Comparison of ENCODE assay signal across 9 mouse cellular contexts in the genomic region with DNA sequence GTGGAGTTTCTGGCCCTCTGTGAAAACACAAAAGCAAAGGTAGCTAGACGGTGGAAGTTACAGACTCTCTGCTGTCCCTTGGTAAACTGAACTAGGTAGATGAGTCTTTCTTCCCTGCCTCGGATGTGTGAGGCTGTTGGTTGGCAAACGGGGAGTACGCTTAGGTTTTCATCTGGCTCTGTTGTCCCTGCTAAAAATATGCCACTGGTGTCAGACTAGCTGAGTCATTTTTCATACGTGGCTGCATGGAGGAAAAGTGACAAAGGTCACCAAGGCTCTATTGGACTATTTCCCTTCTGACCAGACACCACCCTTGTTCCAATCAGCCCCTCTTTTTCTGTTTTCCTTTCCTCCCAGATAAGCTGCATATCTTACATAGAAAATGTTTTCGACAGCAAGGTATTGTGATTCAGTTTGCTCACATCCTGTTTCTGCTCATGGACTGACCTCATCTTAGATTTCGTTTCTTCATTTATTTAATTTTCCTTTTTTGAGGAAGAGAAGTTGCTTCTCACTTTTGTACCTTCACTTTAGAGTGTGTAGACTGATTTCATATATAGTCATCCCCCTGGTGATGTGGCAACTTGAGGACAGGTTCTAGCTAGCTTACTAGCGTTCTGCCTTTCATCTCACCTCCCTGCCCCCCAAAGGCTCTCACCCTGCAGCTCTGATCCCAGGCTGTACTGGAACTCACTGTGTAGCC. TPM values are rescaled to one million over a fixed set of nuclear protein-coding genes. Genes with fewer than 3 reads are reported as not detected.
DNase-seq lines count a peak whose midpoint lies in the region.
"Had no signal": no experiment of that assay in that cellular context is flagged by ENCODE, and none has a peak within 500 bp of the region (broad histone marks: within the 10 kb centered on the region; RNA-seq: fewer than 3 reads in every experiment).

No protein-coding gene starts in this region.

- DNase-seq in adrenal gland, postnatal 14 days = peak; percentile 32
- DNase-seq in adrenal gland, adult 18-20 months (ENCODE audit: low spot score in 2 of 2) = no peak
- peak; percentile 51 for DNase-seq in brain, adult 2 months (ENCODE audit: low read depth, low spot score)
- DNase-seq in heart, postnatal 14 days = peak; percentile 16 to 41
- peak; percentile 32 for DNase-seq in lung, postnatal 36 days
- no peak for DNase-seq in cerebellum, postnatal 14 days
- no peak for DNase-seq in left cerebral cortex, adult 11 months (ENCODE audit: low spot score)
- no peak for DNase-seq in left cerebral cortex, postnatal 10 days (ENCODE audit: extremely low spot score in 1 of 2, low spot score in 2 of 2)
- DNase-seq: cerebellum, postnatal 10 days had no signal

- intact Hi-C loops in heart, postnatal 14 days (cut with DNase I) = no loop called here
- intact Hi-C loops in left cerebral cortex, postnatal 10 days (cut with DNase I) = no loop called here

RNA-seq across cellular contexts. Expression of gene Spag9, which starts 8.1 kb away (rescaled TPM):
- total RNA-seq in adrenal gland, postnatal 14 days (2021) = 120 and 121 TPM in 2 replicates
- 100 to 1,000 TPM; 112 to 130 TPM for total RNA-seq in adrenal gland, adult 18-20 months (2021)
- total RNA-seq in heart, postnatal 14 days (2021) = 100 to 1,000 TPM; 145 to 146 TPM
- total RNA-seq in left cerebral cortex, postnatal 10 days (2021) = 100 to 1,000 TPM; 236 to 246 TPM

RNA-seq across cellular contexts. Expression of gene Nme1, which starts 19.5 kb away (rescaled TPM):
- 34.8 and 39.2 TPM in 2 replicates for total RNA-seq in adrenal gland, postnatal 14 days (2021)
- total RNA-seq in adrenal gland, adult 18-20 months (2021) = 10 to 100 TPM; 37.7 to 42.8 TPM
- 10 to 100 TPM; 16.6 to 21.5 TPM for total RNA-seq in heart, postnatal 14 days (2021)
- total RNA-seq in left cerebral cortex, postnatal 10 days (2021) = 100 to 1,000 TPM; 120 to 124 TPM

RNA-seq across cellular contexts. Expression of gene Gm20390, which starts 19.7 kb away (rescaled TPM):
- total RNA-seq in adrenal gland, postnatal 14 days (2021) = 75.0 and 82.4 TPM in 2 replicates
- total RNA-seq in adrenal gland, adult 18-20 months (2021) = 10 to 100 TPM; 72.2 to 90.6 TPM
- total RNA-seq in heart, postnatal 14 days (2021) = 10 to 100 TPM; 16.9 to 26.8 TPM
- total RNA-seq in left cerebral cortex, postnatal 10 days (2021) = 100 to 1,000 TPM; 147 to 154 TPM

RNA-seq across cellular contexts. Expression of gene Nme2, which starts 31.7 kb away (rescaled TPM):
- total RNA-seq in adrenal gland, postnatal 14 days (2021) = 444 and 470 TPM in 2 replicates
- 100 to 1,000 TPM; 444 to 476 TPM for total RNA-seq in adrenal gland, adult 18-20 months (2021)
- 1,000 to 10,000 TPM in 1 of 2 experiments, 100 to 1,000 TPM in 1; 981 to 1,061 TPM for total RNA-seq in heart, postnatal 14 days (2021)
- total RNA-seq in left cerebral cortex, postnatal 10 days (2021) = 100 to 1,000 TPM; 200 to 228 TPM

Comparison
In these comparisons a context has a peak if more than half of its experiments do, and no peak if none do; other contexts are left out.
1. DNase-seq: peak in adrenal gland, postnatal 14 days (single experiment), brain, adult 2 months (single experiment), heart, postnatal 14 days (2 of 2) and lung, postnatal 36 days (single experiment); none in adrenal gland, adult 18-20 months (0 of 2), cerebellum, postnatal 14 days (0 of 2), left cerebral cortex, adult 11 months (single experiment) and left cerebral cortex, postnatal 10 days (0 of 2).